Mouse (Mus musculus) olfactory bulb, adult 2 months (tissue): ENCODE measurements at regions not wholly inside any gene's neighbourhood (a gene's known extent, or its start where the extent isn't known, plus 50 kb on each side); places are given as distances from the start of the nearest gene placed in this dataset.

Source experiments
- H3K27ac ChIP-seq: fragments of 200-500 bp; 2 replicates; pipeline ENCODE4 v1.5.1; 2012; ENCODE audit warnings: low read depth, low read length; ENCODE audit not compliant: insufficient read depth
- H3K4me1 ChIP-seq: fragments of 200-500 bp; 2 replicates; pipeline ENCODE4 v1.6.1; 2012; ENCODE audit warnings: low read length; ENCODE audit not compliant: control insufficient read depth, insufficient read depth
- H3K4me3 ChIP-seq: fragments of 200-500 bp; 2 replicates; pipeline ENCODE4 v1.5.1; 2012; ENCODE audit warnings: mild to moderate bottlenecking, low read depth, low read length, moderate library complexity; ENCODE audit not compliant: insufficient read depth
- CTCF ChIP-seq: fragments of 200-500 bp; IDR thresholded peaks from 2 replicates; pipeline ENCODE4 v1.5.1; 2012; ENCODE audit warnings: low read depth, mild to moderate bottlenecking, low read length, moderate library complexity; ENCODE audit not compliant: insufficient read depth
- POLR2A ChIP-seq: fragments of 200-500 bp; IDR thresholded peaks from 2 replicates; pipeline ENCODE4 v1.6.1; 2012; ENCODE audit warnings: mild to moderate bottlenecking, low read depth, low read length, moderate library complexity; ENCODE audit not compliant: insufficient read depth
- WGBS: fragments of 180-500 bp; shearing (Covaris S2); methylation state at CpG from one replicate; pipeline ENCODE4 v1.1.7; 2018; 5-methylcytosine and 5-hydroxymethylcytosine counted together

DNA sequence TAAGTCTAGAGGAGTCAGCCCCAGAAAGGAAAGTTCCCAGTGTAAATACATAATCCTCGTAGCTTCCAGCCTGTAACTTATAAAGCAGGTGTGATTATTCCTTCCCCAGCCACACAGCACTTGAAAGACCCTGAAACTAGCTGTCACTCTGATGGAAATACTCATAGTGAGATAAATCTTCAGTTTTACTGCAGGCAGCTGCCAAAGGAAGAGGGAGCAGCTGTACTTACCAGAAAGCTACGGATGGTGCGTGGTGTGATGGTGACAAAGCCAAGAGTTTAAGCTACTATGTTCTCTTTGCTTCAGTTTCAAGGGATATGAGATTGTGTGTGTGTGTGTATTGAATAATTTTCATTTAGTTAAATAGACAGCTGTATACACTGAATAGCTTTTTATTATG is 1007.1 kb downstream of the Robo2 start:
- 64% methylated on average over 3 of the region's 3 CpGs for WGBS
- Histone ChIP-seq H3K27ac (no peak overlapping the region), H3K4me1 (no peaks in the 10 kb centered on the region), H3K4me3 (no peak overlapping the region)
- TF ChIP-seq POLR2A (no peak), CTCF (no peak)

- no peaks in the 10 kb centered on the region for H3K4me1 ChIP-seq
- no peak for TF ChIP-seq POLR2A
- H3K4me3 ChIP-seq, result no peak overlapping the region
- WGBS, result 44% methylated on average over 3 of the region's 3 CpGs
- no peak overlapping the region for H3K27ac ChIP-seq
These were observed 1007.5 kb downstream of the Robo2 start for GRCm38 (mm10) chr16:73404099-73404498.

GRCm38 (mm10) chr16:73379056-73379455 is 1032.6 kb downstream of the Robo2 start:
- no peak for TF ChIP-seq POLR2A
- no peak for TF ChIP-seq CTCF
- WGBS, result 80% methylated on average over 2 of the region's 2 CpGs
- H3K27ac ChIP-seq, result no peak overlapping the region
- H3K4me3 ChIP-seq, result no peak overlapping the region
- no peaks in the 10 kb centered on the region for H3K4me1 ChIP-seq

- WGBS, result 58% methylated on average over 3 of the region's 3 CpGs
These were observed 1036.9 kb downstream of the Robo2 start for GRCm38 (mm10) chr16:73374608-73375165.

DNA sequence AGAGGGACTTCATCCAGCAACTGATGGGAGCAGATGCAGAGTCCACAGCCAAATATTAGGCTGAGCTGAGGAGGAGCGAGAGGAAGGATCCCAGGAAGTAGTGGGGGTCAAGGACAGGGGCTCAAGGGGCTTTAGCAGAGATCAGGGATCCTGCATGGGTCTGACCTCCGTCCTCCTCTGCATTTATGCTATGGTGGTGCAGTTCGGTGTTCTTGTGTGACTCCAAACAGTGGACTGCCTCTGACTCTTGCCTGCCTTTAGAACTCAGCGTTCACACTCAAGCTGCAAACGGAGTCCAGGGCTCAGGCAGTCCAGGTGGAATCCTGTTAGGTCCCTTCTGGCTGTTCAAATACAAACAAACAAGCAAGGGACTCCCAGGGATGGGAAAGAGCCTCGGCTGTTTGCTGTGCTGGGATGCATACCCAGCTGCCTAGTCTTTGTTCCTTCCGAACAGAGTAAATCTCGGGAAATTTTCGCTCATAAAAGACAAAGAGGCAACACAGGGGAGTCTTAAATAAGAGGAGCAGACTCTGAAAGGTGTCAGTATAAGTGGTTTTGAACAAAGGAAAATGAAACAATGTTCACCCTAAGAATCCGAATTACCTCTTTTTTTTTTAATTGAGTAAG is 1042.9 kb downstream of the Robo2 start:
- H3K27ac ChIP-seq, result no peak overlapping the region
- TF ChIP-seq POLR2A (no peak), CTCF (no peak)
- peaks cover 6% of the 10 kb centered on the region; the same call in 1 of the 2 replicates for H3K4me1 ChIP-seq
- H3K4me3 ChIP-seq, result no peak overlapping the region
- 59% methylated on average over 10 of the region's 10 CpGs for WGBS

More at GRCm38 (mm10) chr16:73374608-73375165, 1036.9 kb downstream of the Robo2 start:
- H3K27ac ChIP-seq, result no peak overlapping the region
- no peak for TF ChIP-seq POLR2A
- no peak for TF ChIP-seq CTCF
- H3K4me3 ChIP-seq, result no peak overlapping the region
- H3K4me1 ChIP-seq, result no peaks in the 10 kb centered on the region

GRCm38 (mm10) chr16:73367926-73368325 is 1043.7 kb downstream of the Robo2 start:
- WGBS, result 87% methylated on average over 5 of the region's 5 CpGs
- Histone ChIP-seq H3K27ac (no peak overlapping the region), H3K4me1 (peaks cover 6% of the 10 kb centered on the region; the same call in 1 of the 2 replicates), H3K4me3 (no peak overlapping the region)
- TF ChIP-seq POLR2A (no peak), CTCF (no peak)

DNA sequence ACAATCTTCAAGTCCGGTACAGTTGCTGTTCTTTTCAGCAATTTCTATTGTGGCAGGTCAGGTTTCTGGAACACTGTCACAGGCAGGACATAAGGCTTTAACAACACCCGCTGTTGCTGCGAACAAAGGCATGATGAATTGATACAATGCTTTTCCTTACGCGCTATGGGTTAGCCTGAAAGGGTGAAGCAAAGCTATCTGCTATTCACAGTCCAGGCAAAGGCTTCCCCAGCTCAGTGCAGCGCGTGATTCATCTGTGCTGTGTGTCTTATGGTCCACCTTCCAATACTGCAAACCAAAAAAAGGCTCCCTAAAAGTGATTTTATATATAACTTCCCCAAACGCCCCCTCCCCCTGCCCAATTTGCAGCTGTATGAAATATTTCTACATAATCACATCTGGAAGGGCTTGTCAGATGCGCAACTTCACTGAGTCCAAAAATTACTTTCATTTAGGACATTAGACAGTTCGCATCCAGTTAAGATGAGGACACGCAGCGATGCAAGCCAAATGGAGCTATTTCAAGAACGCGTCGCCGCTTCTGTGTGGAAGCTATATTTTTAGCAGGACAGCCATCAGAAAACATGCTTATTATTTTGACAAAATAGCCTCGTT is 1044.3 kb downstream of the Robo2 start:
- no peak overlapping the region for H3K4me3 ChIP-seq
- H3K4me1 ChIP-seq, result peaks cover 6% of the 10 kb centered on the region; the same call in 1 of the 2 replicates
- WGBS, result 41% methylated on average over 17 of the region's 17 CpGs
- no peak overlapping the region for H3K27ac ChIP-seq
- TF ChIP-seq POLR2A (no peak), CTCF (no peak)

GRCm38 (mm10) chr16:73350698-73351097 is 1042.6 kb downstream of the Robo1 start:
- H3K4me1 ChIP-seq, result no peaks in the 10 kb centered on the region
- no peak overlapping the region for H3K4me3 ChIP-seq
- H3K27ac ChIP-seq, result no peak overlapping the region
- 70% methylated on average over 5 of the region's 5 CpGs for WGBS
- TF ChIP-seq POLR2A (no peak), CTCF (no peak)

- no peak for TF ChIP-seq POLR2A
- no peak for TF ChIP-seq CTCF
- H3K27ac ChIP-seq, result no peak overlapping the region
- no peak overlapping the region for H3K4me3 ChIP-seq
- H3K4me1 ChIP-seq, result no peaks in the 10 kb centered on the region
- 96% methylated on average over 1 of the region's 1 CpGs for WGBS
These were observed 1035.8 kb downstream of the Robo1 start for GRCm38 (mm10) chr16:73343941-73344340.
